ENCODE assay signal across 26 mouse cellular contexts in the genomic region with DNA sequence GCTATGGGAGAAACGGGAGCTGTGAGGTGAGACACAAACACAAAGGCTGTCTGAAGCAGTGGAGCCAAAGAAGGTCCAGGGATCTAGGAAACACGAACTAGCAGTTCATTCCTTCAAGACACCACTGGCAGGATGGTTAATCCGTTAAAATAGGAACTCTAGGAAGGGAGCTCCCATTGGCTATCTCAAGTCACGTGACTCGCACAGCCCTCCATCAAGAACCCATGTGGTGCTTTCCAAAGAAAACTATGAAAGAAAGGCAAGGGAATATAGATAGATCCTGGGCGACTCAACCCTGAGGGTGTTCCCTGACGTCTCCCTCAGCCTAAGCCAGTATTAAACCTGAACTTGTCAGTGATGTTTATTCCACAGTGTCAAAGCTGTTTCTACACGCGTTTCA. TPM values are rescaled to one million over a fixed set of nuclear protein-coding genes. Genes with fewer than 3 reads are reported as not detected.
DNase-seq lines count a peak whose midpoint lies in the region; ATAC-seq and TF ChIP-seq lines count a peak whose summit lies in the region.
"Had no signal": no experiment of that assay in that cellular context is flagged by ENCODE, and none has a peak within 500 bp of the region (broad histone marks: within the 10 kb centered on the region; RNA-seq: fewer than 3 reads in every experiment).

No protein-coding gene starts in this region.

- TF ChIP-seq CTCF in testis, adult 2 months (IDR thresholded peaks at IDR 0.05; ENCODE audit: control insufficient read depth, insufficient read depth, insufficient replicate concordance, low read depth, low read length) = no peak
- no peak for TF ChIP-seq CTCF in midbrain, postnatal 0 days (IDR thresholded peaks at IDR 0.05)

- no peaks in the 10 kb centered on the region for H3K27me3 ChIP-seq in testis, adult 2 months (ENCODE audit: control insufficient read depth, insufficient read depth, low read length)
- no peaks in the 10 kb centered on the region for H3K27me3 ChIP-seq in midbrain, postnatal 0 days (ENCODE audit: insufficient read depth, low read length)
- H3K27me3 ChIP-seq: embryonic facial prominence, embryonic 13.5 days; embryonic facial prominence, embryonic 15.5 days; forebrain, embryonic 12.5 days had no signal

- intact Hi-C loops in heart, postnatal 25 days (cut with DNase I) = no loop called here

- no peaks in the 10 kb centered on the region for H3K36me3 ChIP-seq in testis, adult 2 months (ENCODE audit: control insufficient read depth, insufficient read depth, low read length)
- no peaks in the 10 kb centered on the region for H3K36me3 ChIP-seq in midbrain, postnatal 0 days (ENCODE audit: insufficient read depth, low read length)
- H3K36me3 ChIP-seq: embryonic facial prominence, embryonic 13.5 days; embryonic facial prominence, embryonic 15.5 days; forebrain, embryonic 10.5 days; forebrain, embryonic 12.5 days; G1E had no signal

- peak overlapping the region; percentile 96 for H3K27ac ChIP-seq in testis, adult 2 months (ENCODE audit: control insufficient read depth, insufficient read depth, low read depth, low read length)
- no peak overlapping the region for H3K27ac ChIP-seq in midbrain, postnatal 0 days (ENCODE audit: low read depth, low read length)
- H3K27ac ChIP-seq: embryonic facial prominence, embryonic 13.5 days; embryonic facial prominence, embryonic 15.5 days; forebrain, embryonic 10.5 days; forebrain, embryonic 12.5 days had no signal

- peaks cover 13% of the 10 kb centered on the region for H3K4me1 ChIP-seq in testis, adult 2 months (ENCODE audit: control insufficient read depth, insufficient read depth, low read length)
- H3K4me1 ChIP-seq in midbrain, postnatal 0 days (ENCODE audit: insufficient read depth, low read length) = no peaks in the 10 kb centered on the region
- H3K4me1 ChIP-seq: embryonic facial prominence, embryonic 13.5 days; embryonic facial prominence, embryonic 15.5 days; forebrain, embryonic 10.5 days; forebrain, embryonic 12.5 days had no signal

- H3K9ac ChIP-seq in midbrain, postnatal 0 days (replicated peaks; ENCODE audit: low read length, poor library complexity, severe bottlenecking) = no peak overlapping the region
- H3K9ac ChIP-seq: embryonic facial prominence, embryonic 13.5 days; embryonic facial prominence, embryonic 15.5 days; forebrain, embryonic 12.5 days had no signal

- no peak for DNase-seq in testis, postnatal 10 days (ENCODE audit: low spot score)
- DNase-seq in R1 (ENCODE audit: low read depth, low spot score) = peak; percentile 23
- DNase-seq in testis, postnatal 14 days (ENCODE audit: low spot score) = peak; percentile 38
- DNase-seq in heart, postnatal 25 days (ENCODE audit: low spot score) = no peak
- DNase-seq in midbrain, postnatal 0 days (ENCODE audit: low spot score) = no peak
- DNase-seq: adrenal gland, postnatal 10 days; adrenal gland, postnatal 25 days; B cell, adult 2 months; cerebellum, adult 11 months; cerebellum, adult 18-20 months; cerebellum, adult 8-10 months; cerebellum, adult 9-11 months; cerebellum, postnatal 14 days; cerebellum, postnatal 36 days; embryo, embryonic 11 days had no signal

- H3K4me3 ChIP-seq in testis, adult 2 months (ENCODE audit: control insufficient read depth, low read depth, low read length) = peak overlapping the region; percentile 84
- no peak overlapping the region for H3K4me3 ChIP-seq in midbrain, postnatal 0 days (ENCODE audit: low read depth, low read length)
- H3K4me3 ChIP-seq: embryonic facial prominence, embryonic 13.5 days; embryonic facial prominence, embryonic 15.5 days; erythroblast, embryonic 14.5 days; forebrain, embryonic 10.5 days; forebrain, embryonic 12.5 days had no signal

- no peaks in the 10 kb centered on the region for H3K9me3 ChIP-seq in midbrain, postnatal 0 days (ENCODE audit: low read length)
- H3K9me3 ChIP-seq: embryonic facial prominence, embryonic 13.5 days; embryonic facial prominence, embryonic 15.5 days; forebrain, embryonic 12.5 days had no signal

- TF ChIP-seq POLR2A in testis, adult 2 months (IDR thresholded peaks at IDR 0.05; ENCODE audit: control insufficient read depth, low read depth, low read length) = no peak

- H3K4me2 ChIP-seq in midbrain, postnatal 0 days (ENCODE audit: low read depth, low read length, poor library complexity, severe bottlenecking) = no peak overlapping the region
- H3K4me2 ChIP-seq: embryonic facial prominence, embryonic 13.5 days; embryonic facial prominence, embryonic 15.5 days; forebrain, embryonic 12.5 days had no signal

- 82% methylated on average over 9 of the region's 9 CpGs for WGBS in midbrain, postnatal 0 days

- ATAC-seq in midbrain, postnatal 0 days (ENCODE audit: low FRiP score) = no peak
- ATAC-seq: activated CD4-positive, CD25-positive, alpha-beta regulatory T cell, adult 4 months; forebrain, embryonic 14.5 days; forebrain, embryonic 16.5 days; Patski had no signal

RNA-seq across cellular contexts. Expression of gene Prkcb, which starts 31.0 kb away (rescaled TPM):
- polyA plus RNA-seq in testis, adult 2 months (2012; rRNA removed) = 3.4 and 4.2 TPM in 2 replicates
- total RNA-seq in heart, postnatal 25 days (2021) = 1 to 10 TPM; 3.2 to 3.7 TPM
- 307 and 308 TPM in 2 replicates for total RNA-seq in midbrain, postnatal 0 days (2014; rRNA removed)
- polyA plus RNA-seq in midbrain, postnatal 0 days (2015; fragmentation: Nextera tagmentation; extraction: Ambion mirVana) = 184 and 196 TPM in 2 replicates
- polyA plus RNA-seq: erythroblast, embryonic 14.5 days; G1E; Patski had no signal

Comparison
In these comparisons a context has a peak if more than half of its experiments do, and no peak if none do; other contexts are left out.
1. DNase-seq: peak in R1 (single experiment) and testis, postnatal 14 days (single experiment); none in testis, postnatal 10 days (single experiment), heart, postnatal 25 days (single experiment) and midbrain, postnatal 0 days (single experiment).
2. RNA of gene Prkcb, which starts 31.0 kb away (total RNA-seq): 307 to 308 TPM in midbrain, postnatal 0 days; 3.2 to 3.7 TPM in heart, postnatal 25 days; every median in the first group is over 10 times any median in the second.